Mouse (Mus musculus) limb, embryonic 14.5 days (tissue): ENCODE measurements around the gene Ranbp9. TPM values are rescaled to one million over a fixed set of nuclear protein-coding genes. Genes with fewer than 3 reads are reported as not detected.
A peak's percentile ranks its signal among the peaks of the same experiment; 100 is the strongest.

ENCODE experiments used
- ATAC-seq: fragments of 200-750 bp; cut with Nextera tagmentation; 2 replicates; pipeline ENCODE4 v1.8.0; 2017; ENCODE audit warnings: low read depth, moderate number of reproducible peaks, moderate TSS enrichment; ENCODE audit not compliant: low FRiP score
- DNase-seq: peaks from one replicate; pipeline ENCODE4 v3.0.0-alpha.2; 2015; ENCODE audit warnings: low spot score
- H3K27ac ChIP-seq: fragments of 300-500 bp; sonication (generic); replicated peaks from 2 replicates; pipeline ENCODE4 v1.5.1; 2014; ENCODE audit warnings: low read depth, mild to moderate bottlenecking, low read length, moderate library complexity, mixed read lengths
- H3K27me3 ChIP-seq: fragments of 300-500 bp; sonication (generic); 2 replicates; pipeline ENCODE4 v1.6.1; 2014; ENCODE audit warnings: low read length, mixed read lengths; ENCODE audit not compliant: control insufficient read depth, insufficient read depth
- H3K36me3 ChIP-seq: fragments of 300-500 bp; sonication (generic); 2 replicates; pipeline ENCODE4 v1.6.1; 2014; ENCODE audit warnings: mild to moderate bottlenecking, low read length, moderate library complexity, mixed read lengths; ENCODE audit not compliant: control insufficient read depth, insufficient read depth
- H3K4me1 ChIP-seq: fragments of 300-500 bp; sonication (generic); 2 replicates; pipeline ENCODE4 v1.6.1; 2014; ENCODE audit warnings: antibody characterized with exemption, low read length, mixed read lengths; ENCODE audit not compliant: control insufficient read depth, insufficient read depth
- H3K4me2 ChIP-seq: fragments of 300-500 bp; sonication (generic); replicated peaks from 2 replicates; pipeline ENCODE4 v1.6.1; 2014; ENCODE audit warnings: low read depth, mild to moderate bottlenecking, low read length, moderate library complexity; ENCODE audit not compliant: severe bottlenecking
- H3K4me3 ChIP-seq: fragments of 300-500 bp; sonication (generic); replicated peaks from 2 replicates; pipeline ENCODE4 v1.5.1; 2014; ENCODE audit warnings: low read length
- H3K9ac ChIP-seq: fragments of 300-500 bp; sonication (generic); 2 replicates; pipeline ENCODE4 v1.6.1; 2014; ENCODE audit warnings: mild to moderate bottlenecking, low read depth, low read length, moderate library complexity; ENCODE audit not compliant: severe bottlenecking
- H3K9me3 ChIP-seq: fragments of 300-500 bp; sonication (generic); 2 replicates; pipeline ENCODE4 v1.6.1; 2016; ENCODE audit warnings: low read length; ENCODE audit not compliant: control insufficient read depth
- POLR2A ChIP-seq: fragments of 200-500 bp; IDR thresholded peaks from 2 replicates; pipeline ENCODE4 v1.8.0; 2012; ENCODE audit warnings: inconsistent platforms, mild to moderate bottlenecking, moderate library complexity, borderline replicate concordance; ENCODE audit not compliant: insufficient read depth, insufficient read length; ENCODE audit errors: extremely low read depth
- WGBS: fragments of 180-500 bp; shearing (Covaris S2); extraction: QIAGEN DNeasy Blood & Tissue Kit; methylation state at CpG from one replicate; pipeline ENCODE4 v1.1.7; 2014; 5-methylcytosine and 5-hydroxymethylcytosine counted together
- polyA plus RNA-seq, 2 experiments: library from polyadenylated mRNA; depleted of rRNA in 1 of 2; stranded (reverse) in 1 of 2; unstranded in 1 of 2; fragments of >200 nt; fragmentation: Nextera tagmentation in 1 of 2; extraction: Ambion mirVana in 1 of 2; gene quantifications; 2 replicates each; pipeline versions ENCODE4 v1.2.1 to v1.2.3; 2012 to 2014

The Ranbp9 gene
- polyA plus RNA-seq, 2 experiments, result 12.6 to 36.9 TPM

DNA sequence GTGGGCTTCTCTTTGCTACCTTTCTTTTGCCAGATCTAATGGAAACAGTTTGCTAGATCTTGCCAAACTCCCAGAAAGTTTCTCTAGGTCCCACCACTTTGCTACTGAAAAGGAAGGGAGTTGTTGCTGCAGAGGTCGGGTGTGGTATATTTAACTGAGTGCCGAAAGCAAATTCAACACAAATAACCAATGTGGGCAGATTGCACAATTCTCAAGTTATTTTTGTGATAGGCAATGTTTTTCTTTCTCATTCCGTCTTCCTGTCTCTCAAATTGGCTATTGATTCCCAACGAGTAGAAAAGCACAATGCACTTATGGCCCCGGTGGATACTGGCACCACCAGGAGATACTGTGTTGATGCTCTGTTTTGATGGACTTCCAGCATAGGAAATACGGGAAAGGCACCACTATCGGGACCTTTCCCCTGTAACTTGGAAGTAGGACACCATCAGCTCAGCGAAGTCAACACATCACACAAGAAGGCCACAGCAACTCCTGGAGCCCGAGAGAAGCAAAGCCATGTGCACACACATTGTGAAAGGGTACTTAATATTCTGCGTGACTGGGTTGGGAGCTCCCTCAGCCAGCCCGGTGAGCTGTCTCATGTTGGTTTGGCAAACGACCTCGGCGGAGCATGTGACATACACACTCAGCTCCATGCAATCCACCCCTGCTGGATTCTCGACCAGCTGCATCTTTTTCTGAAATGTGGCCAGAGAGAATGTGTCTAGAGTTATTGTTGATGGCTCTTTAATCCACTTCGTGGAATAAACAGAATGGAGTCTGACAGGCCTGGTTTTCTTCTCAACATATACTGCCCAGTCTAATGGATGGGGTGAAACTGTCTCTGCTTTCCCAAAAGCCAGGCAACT lies 43.6 kb upstream of the Ranbp9 start:
- H3K4me2 ChIP-seq, result no peak overlapping the region
- H3K27ac ChIP-seq, result peak overlapping the region; percentile 72; the same call in 1 of the 2 replicates
- no peak overlapping the region for H3K9ac ChIP-seq
- ATAC-seq, result peak; percentile 48; the same call in 1 of the 2 replicates
- TF ChIP-seq POLR2A, result no peak
- H3K9me3 ChIP-seq, result no peaks in the 10 kb centered on the region
- H3K4me1 ChIP-seq, result peaks cover 17% of the 10 kb centered on the region
- H3K27me3 ChIP-seq, result no peaks in the 10 kb centered on the region
- peak; percentile 54 for DNase-seq
- 70% methylated on average over 16 of the region's 16 CpGs for WGBS
- no peak overlapping the region for H3K4me3 ChIP-seq
- H3K36me3 ChIP-seq, result no peaks in the 10 kb centered on the region

DNA sequence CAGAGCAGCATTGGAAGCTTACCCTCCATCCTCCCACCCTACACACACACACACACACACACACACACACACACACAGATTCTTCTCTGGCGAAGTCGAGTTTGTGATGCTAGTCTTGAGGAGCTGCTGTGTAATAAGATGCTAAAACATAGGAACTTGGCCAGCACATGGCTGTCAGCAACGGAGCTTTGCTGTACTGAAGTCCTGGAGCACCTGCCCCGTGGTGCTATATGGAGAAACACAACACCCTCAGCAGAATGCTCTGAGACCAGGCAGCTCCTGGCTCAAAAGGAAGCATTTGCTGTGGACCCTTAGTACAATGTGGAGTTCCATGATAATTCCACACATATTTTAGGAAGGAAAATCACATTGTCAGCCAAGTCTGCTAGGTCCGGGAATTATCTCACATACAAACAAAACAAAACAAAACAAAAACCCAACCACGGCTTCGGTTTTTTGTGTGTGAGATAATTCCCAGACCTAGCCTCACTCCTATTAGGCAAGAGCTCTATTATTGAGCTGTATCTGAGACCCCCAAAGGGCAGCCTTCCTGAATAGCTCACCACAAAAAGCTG lies 42.9 kb upstream of the Ranbp9 start:
- no peak for TF ChIP-seq POLR2A

DNA sequence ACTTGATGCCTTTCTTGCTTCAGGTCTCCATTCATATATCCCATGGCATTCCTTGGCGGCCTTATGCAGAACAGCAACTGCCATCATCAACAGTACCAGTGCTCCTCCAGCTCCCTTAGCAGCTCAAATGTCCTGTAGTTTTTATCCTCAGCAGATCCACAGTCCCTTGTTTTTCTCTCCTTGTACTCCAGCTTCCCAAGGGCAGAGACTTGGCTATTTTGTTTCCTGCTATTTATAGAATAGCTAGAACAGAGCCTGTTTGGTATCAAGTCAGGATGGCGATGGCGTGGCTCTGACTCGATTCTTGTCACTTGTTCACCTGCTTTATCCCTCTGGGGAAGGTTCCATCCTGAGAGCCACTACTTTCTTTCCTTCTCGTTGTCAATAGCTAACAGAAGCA lies 40.9 kb upstream of the Ranbp9 start:
- no peak for ATAC-seq
- no peak overlapping the region for H3K4me2 ChIP-seq
- WGBS, result 85% methylated on average over 5 of the region's 5 CpGs

More for the DNA sequence above, 42.9 kb upstream of the Ranbp9 start:
- Histone ChIP-seq H3K4me3 (no peak overlapping the region), H3K4me1 (peaks cover 17% of the 10 kb centered on the region), H3K36me3 (no peaks in the 10 kb centered on the region), H3K9me3 (no peaks in the 10 kb centered on the region), H3K9ac (no peak overlapping the region), H3K4me2 (no peak overlapping the region), H3K27me3 (no peaks in the 10 kb centered on the region), H3K27ac (0 out of 2 replicates have a peak overlapping the region, but pooled peaks have one; percentile 55)
- peak; percentile 45 for DNase-seq
- 77% methylated on average over 7 of the region's 7 CpGs for WGBS
- ATAC-seq, result peak; percentile 25; the same call in 1 of the 2 replicates

DNA sequence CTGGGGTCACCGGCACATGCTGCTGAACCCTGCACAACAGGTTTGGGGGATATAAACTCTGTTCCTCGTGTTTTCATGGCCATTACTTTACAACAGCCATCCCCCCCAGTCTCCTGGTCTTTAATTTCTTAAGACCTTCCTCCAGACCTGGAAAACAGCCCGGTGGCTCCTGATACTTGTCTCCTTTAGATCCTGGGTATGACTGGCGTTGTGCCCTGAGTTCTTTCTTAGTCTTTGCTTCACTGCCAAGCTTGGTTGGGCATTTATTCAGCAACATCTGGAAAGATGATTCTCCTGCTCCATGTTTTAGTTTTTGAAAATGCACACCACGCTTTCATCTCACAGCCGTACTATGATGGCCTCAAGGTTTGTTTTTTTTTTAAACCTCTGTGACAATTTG lies 38.2 kb upstream of the Ranbp9 start:
- no peak for ATAC-seq
- Histone ChIP-seq H3K9ac (no peak overlapping the region), H3K4me1 (peaks cover 4% of the 10 kb centered on the region), H3K27me3 (no peaks in the 10 kb centered on the region), H3K36me3 (no peaks in the 10 kb centered on the region), H3K9me3 (no peaks in the 10 kb centered on the region), H3K27ac (no peak overlapping the region), H3K4me2 (no peak overlapping the region), H3K4me3 (no peak overlapping the region)
- peak; percentile 67 for DNase-seq
- no peak for TF ChIP-seq POLR2A
- 65% methylated on average over 6 of the region's 6 CpGs for WGBS

More for the DNA sequence above, 40.9 kb upstream of the Ranbp9 start:
- TF ChIP-seq POLR2A, result no peak
- H3K9ac ChIP-seq, result no peak overlapping the region
- no peaks in the 10 kb centered on the region for H3K9me3 ChIP-seq
- DNase-seq, result no peak
- no peak overlapping the region for H3K4me3 ChIP-seq
- H3K27me3 ChIP-seq, result no peaks in the 10 kb centered on the region
- H3K4me1 ChIP-seq, result peaks cover 17% of the 10 kb centered on the region
- no peak overlapping the region for H3K27ac ChIP-seq
- no peaks in the 10 kb centered on the region for H3K36me3 ChIP-seq

DNA sequence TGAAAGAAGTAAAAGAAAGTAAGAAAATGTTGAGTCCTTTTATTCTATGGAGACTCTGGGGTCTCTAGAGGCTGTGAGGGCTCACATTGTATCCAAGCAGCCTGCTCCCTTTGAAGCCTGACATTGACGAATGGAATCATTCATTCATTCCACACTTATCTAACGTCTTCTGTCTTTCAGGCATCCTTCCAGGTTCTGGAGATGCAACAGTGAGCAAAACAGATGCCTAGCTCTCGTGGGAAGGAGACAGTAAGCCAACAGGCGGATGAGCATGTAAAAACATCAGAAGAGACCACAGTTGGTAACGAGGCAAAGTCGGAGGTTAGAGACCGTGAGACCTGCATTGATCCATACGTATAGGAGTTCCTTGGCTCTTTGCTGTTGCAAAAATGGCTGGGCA lies 36.3 kb upstream of the Ranbp9 start:
- Histone ChIP-seq H3K27ac (no peak overlapping the region), H3K9me3 (no peaks in the 10 kb centered on the region), H3K4me2 (no peak overlapping the region), H3K9ac (no peak overlapping the region), H3K4me3 (no peak overlapping the region), H3K27me3 (no peaks in the 10 kb centered on the region), H3K4me1 (no peaks in the 10 kb centered on the region), H3K36me3 (no peaks in the 10 kb centered on the region)
- TF ChIP-seq POLR2A, result no peak
- no peak for DNase-seq
- ATAC-seq, result no peak
- 66% methylated on average over 8 of the region's 8 CpGs for WGBS
